Mouse (Mus musculus) skeletal muscle tissue, postnatal 0 days (tissue): ENCODE results near the gene Zfp286. TPM values are rescaled to one million over a fixed set of nuclear protein-coding genes. Genes with fewer than 3 reads are reported as not detected.

Experiments
- polyA plus RNA-seq: library from polyadenylated mRNA; unstranded; fragments of >200 nt; fragmentation: Nextera tagmentation; extraction: Ambion mirVana; gene quantifications from 2 replicates; pipeline ENCODE4 v1.2.1, GENCODE M21; 2015

Zfp286 gene
- polyA plus RNA-seq = 4.9 and 5.7 TPM in 2 replicates

DNA sequence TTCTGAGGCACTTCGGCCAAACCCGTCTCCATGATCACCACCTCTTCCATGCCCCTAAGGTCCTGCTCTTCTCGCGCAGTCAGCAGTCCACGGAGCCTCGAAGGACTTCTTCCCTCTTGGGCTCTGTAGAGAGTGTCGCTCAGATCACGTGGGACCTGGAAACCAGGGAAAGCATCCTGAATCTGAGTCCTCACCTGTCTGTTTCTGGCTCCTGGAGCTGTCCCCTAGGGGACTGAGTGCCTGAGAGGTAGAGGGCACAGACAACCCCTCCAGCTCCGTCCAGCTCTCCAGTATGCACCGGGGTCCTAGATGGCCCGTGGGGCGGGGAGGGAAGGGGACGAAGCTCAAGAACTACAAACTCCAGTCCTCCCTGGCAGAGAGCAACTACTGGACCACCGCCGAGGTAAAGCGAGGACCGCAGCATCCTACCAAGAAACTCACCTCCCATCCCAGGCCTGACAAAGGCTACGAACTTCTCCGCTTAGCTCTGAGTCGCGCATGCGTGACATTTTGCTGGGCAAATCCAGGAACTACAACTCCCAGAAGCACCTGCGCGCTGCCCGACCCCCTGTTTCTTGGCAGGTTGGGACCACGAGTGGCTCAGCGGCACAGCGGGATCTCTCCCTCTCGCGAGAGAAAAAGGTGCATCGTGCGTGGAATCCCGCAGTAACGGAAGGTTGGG is at the start of gene Zfp286:
TSS of gene Zfp286 (minus strand) at position 528 of the 682 bp plus-strand sequence.

DNA sequence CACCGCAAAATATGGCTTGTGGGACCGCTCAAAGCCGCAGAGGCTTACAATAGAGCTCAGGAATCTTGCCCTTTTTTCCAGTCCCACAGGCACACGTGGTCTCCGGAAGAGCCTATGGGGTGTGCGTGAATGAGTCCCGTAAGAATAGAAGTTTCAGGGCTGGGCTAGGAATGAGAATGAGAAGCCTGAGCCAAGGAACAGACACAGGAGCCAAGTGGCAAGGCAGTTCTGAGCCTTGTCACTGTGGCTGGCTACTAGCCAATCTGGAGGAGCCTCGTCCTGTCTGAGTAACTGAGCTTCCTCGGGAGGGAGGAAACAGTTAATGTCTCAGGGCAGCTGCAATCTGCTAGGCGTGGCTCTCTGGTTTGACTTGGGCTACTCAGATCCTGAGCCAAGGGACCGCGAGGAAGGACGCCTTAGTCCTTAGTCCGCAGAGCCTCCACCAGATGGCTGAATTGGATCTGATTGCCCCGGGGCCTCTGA is 30.8 kb upstream of the Zfp286 start, which contains the start of gene Trim16:
TSS of gene Trim16 (plus strand) at position 173 of the 483 bp plus-strand sequence.

DNA sequence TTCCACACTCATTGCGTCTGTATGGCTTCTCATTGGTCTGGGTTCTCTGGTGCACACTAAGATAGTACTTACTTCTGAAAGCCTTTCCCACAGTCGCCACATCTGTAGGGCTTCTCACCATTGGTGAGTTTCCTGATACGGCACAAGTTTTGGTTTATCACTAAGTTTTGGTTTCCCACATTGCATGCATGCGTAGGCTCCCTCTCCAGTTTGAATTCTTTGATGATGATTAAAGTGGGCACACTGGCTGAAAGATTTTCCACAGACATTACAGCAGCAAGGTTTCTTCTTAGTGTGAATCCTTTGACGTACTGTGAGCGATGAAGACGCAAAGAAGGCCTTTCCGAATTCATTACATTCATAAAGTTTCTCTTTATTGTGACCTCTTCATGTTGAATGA is 36.5 kb downstream of the Zfp286 start, which contains the start of gene Gm10428:
TSS of gene Gm10428 (plus strand) at position 321 of the 400 bp plus-strand sequence.

DNA sequence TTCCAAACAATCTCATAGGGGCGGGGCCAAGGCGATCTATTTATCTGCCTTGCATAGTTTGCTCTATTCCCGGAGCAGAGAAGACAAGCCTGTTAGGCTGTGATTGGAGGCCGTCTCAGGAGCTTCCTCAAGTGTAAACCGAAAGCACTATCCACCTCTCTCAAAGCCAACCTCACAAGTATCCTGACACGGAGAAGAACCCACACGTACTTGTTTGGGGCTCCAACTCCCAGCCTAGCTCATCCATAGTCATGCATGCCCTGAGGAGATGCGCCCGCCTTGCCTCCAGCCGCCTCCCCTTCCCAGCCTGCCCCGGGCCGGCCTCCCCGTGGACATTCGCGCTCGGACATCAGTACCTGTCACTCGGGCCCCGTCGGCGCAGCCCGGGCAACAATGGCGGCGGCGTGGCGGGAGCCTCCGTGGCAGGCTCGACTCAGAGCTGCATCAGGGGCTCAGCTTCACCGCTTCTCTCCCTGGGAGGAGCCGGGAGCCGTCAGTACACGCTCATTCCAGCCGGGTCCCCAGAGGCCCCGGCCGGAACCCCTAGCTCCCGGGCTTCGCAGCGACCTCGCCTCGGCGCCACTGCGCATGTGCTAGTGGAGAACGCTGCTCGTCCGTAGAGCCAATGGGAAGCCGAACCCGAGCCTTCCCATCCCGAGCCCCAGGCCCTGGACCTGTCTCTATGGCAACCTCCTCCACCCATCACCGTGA is 57.8 kb downstream of the Zfp286 start, which contains the start of gene Zfp287:
TSS of gene Zfp287 (minus strand) at position 595 of the 711 bp plus-strand sequence.

Other genes starting within 250 kb of the Zfp286 start
- 2,098 and 2,277 TPM in 2 replicates for gene Ubb, start 238.3 kb downstream of the Zfp286 start, polyA plus RNA-seq
- 3.5 and 5.6 TPM in 2 replicates for gene Trpv2, start 215.0 kb downstream of the Zfp286 start, polyA plus RNA-seq
- 16.4 and 17.5 TPM in 2 replicates for gene Lrrc75a, start 140.9 kb downstream of the Zfp286 start, polyA plus RNA-seq
- gene Mmgt2, start 140.8 kb downstream of the Zfp286 start, polyA plus RNA-seq = 25.1 and 25.6 TPM in 2 replicates
- 2.5 and 2.9 TPM in 2 replicates for gene Zfp287, start 57.6 kb downstream of the Zfp286 start, polyA plus RNA-seq
- gene Gm10428, start 36.4 kb downstream of the Zfp286 start, polyA plus RNA-seq = not detected in 2 replicates
- gene Trim16, start 30.8 kb upstream of the Zfp286 start, polyA plus RNA-seq = 17.9 and 19.2 TPM in 2 replicates
- 0.43 and 0.58 TPM in 2 replicates for gene Fbxw10, start 57.6 kb upstream of the Zfp286 start, polyA plus RNA-seq
- gene Tvp23b, start 90.0 kb upstream of the Zfp286 start, polyA plus RNA-seq = 30.8 and 36.7 TPM in 2 replicates
- 0.32 and 0.49 TPM in 2 replicates for gene Cdrt4, start 161.7 kb upstream of the Zfp286 start, polyA plus RNA-seq